Comparison of ENCODE assay signal across 8 mouse cellular contexts in genomic region chr10:128908778-128909448, GRCm38 (mm10). TPM values are rescaled to one million over a fixed set of nuclear protein-coding genes. Genes with fewer than 3 reads are reported as not detected.
A peak's percentile ranks its signal among the peaks of the same experiment; 100 is the strongest.
DNase-seq lines count a peak whose midpoint lies in the region; ATAC-seq and TF ChIP-seq lines count a peak whose summit lies in the region.

No protein-coding gene starts in this region.

- no peak overlapping the region for H3K27ac ChIP-seq in neural tube, embryonic 11.5 days (ENCODE audit: low read depth, low read length)
- H3K27ac ChIP-seq in hindbrain, embryonic 11.5 days (ENCODE audit: low read depth, low read length), result 0 out of 2 replicates have a peak overlapping the region, but pooled peaks have one; percentile 1
- peak overlapping the region; percentile 96 for H3K27ac ChIP-seq in limb, embryonic 14.5 days (replicated peaks; ENCODE audit: low read depth, low read length)
- H3K27ac ChIP-seq in stomach, embryonic 14.5 days (ENCODE audit: low read length), result peak overlapping the region; percentile 90

- no peaks in the 10 kb centered on the region for H3K4me1 ChIP-seq in neural tube, embryonic 11.5 days (ENCODE audit: control insufficient read depth, insufficient read depth, low read length)
- 0 out of 2 replicates have a peak, but pooled peaks cover 2% of the 10 kb centered on the region for H3K4me1 ChIP-seq in hindbrain, embryonic 11.5 days (replicated peaks; ENCODE audit: control insufficient read depth, insufficient read depth, low read length)
- H3K4me1 ChIP-seq in limb, embryonic 14.5 days (ENCODE audit: control insufficient read depth, insufficient read depth, low read length), result peaks cover 23% of the 10 kb centered on the region
- H3K4me1 ChIP-seq in stomach, embryonic 14.5 days (ENCODE audit: control insufficient read depth, insufficient read depth, low read length), result peaks cover 8% of the 10 kb centered on the region

- peak overlapping the region; percentile 60 for H3K4me2 ChIP-seq in neural tube, embryonic 11.5 days (ENCODE audit: low read depth)
- H3K4me2 ChIP-seq in hindbrain, embryonic 11.5 days (replicated peaks; ENCODE audit: low read depth, low read length), result peak overlapping the region; percentile 78
- peak overlapping the region; percentile 72 for H3K4me2 ChIP-seq in limb, embryonic 14.5 days (replicated peaks; ENCODE audit: low read depth, low read length, severe bottlenecking)
- peak overlapping the region; percentile 68 for H3K4me2 ChIP-seq in stomach, embryonic 14.5 days (replicated peaks; ENCODE audit: low read depth, low read length)

- peak overlapping the region; percentile 72 for H3K9ac ChIP-seq in neural tube, embryonic 11.5 days (ENCODE audit: low read length)
- H3K9ac ChIP-seq in hindbrain, embryonic 11.5 days (ENCODE audit: low read depth, low read length), result no peak overlapping the region
- peak overlapping the region; percentile 97 for H3K9ac ChIP-seq in limb, embryonic 14.5 days (ENCODE audit: low read depth, low read length, severe bottlenecking)
- H3K9ac ChIP-seq in stomach, embryonic 14.5 days (replicated peaks; ENCODE audit: low read depth, low read length), result peak overlapping the region; percentile 96

- no peak for TF ChIP-seq POLR2A in limb, embryonic 14.5 days (IDR thresholded peaks at IDR 0.05; ENCODE audit: borderline replicate concordance, extremely low read depth, insufficient read depth, insufficient read length)

- H3K9me3 ChIP-seq in neural tube, embryonic 11.5 days (ENCODE audit: control insufficient read depth, low read length), result no peaks in the 10 kb centered on the region
- no peaks in the 10 kb centered on the region for H3K9me3 ChIP-seq in hindbrain, embryonic 11.5 days (ENCODE audit: control insufficient read depth, low read length)
- H3K9me3 ChIP-seq in limb, embryonic 14.5 days (ENCODE audit: control insufficient read depth, low read length), result no peaks in the 10 kb centered on the region
- no peaks in the 10 kb centered on the region for H3K9me3 ChIP-seq in stomach, embryonic 14.5 days (ENCODE audit: control insufficient read depth, low read depth, low read length)

- 60% methylated on average over 13 of the region's 13 CpGs for WGBS in neural tube, embryonic 11.5 days
- 59% methylated on average over 13 of the region's 13 CpGs for WGBS in hindbrain, embryonic 11.5 days
- 56% methylated on average over 13 of the region's 13 CpGs for WGBS in limb, embryonic 14.5 days
- WGBS in stomach, embryonic 14.5 days, result 46% methylated on average over 13 of the region's 13 CpGs

- 0 out of 2 replicates have a peak, but pooled peaks cover 2% of the 10 kb centered on the region for H3K27me3 ChIP-seq in neural tube, embryonic 11.5 days (ENCODE audit: control insufficient read depth, insufficient read depth, low read length)
- no peaks in the 10 kb centered on the region; the same call in 1 of the 2 replicates for H3K27me3 ChIP-seq in hindbrain, embryonic 11.5 days (ENCODE audit: control insufficient read depth, insufficient read depth, low read length)
- H3K27me3 ChIP-seq in limb, embryonic 14.5 days (ENCODE audit: control insufficient read depth, insufficient read depth, low read length), result no peaks in the 10 kb centered on the region
- no peaks in the 10 kb centered on the region for H3K27me3 ChIP-seq in stomach, embryonic 14.5 days (ENCODE audit: control insufficient read depth, insufficient read depth, low read length)

- ATAC-seq in neural tube, embryonic 11.5 days (ENCODE audit: insufficient read depth, low FRiP score, low TSS enrichment), result no peak
- ATAC-seq in hindbrain, embryonic 11.5 days (ENCODE audit: low FRiP score), result no peak
- ATAC-seq in limb, embryonic 14.5 days (ENCODE audit: low FRiP score, low read depth), result no peak
- ATAC-seq in stomach, embryonic 14.5 days (ENCODE audit: insufficient number of reproducible peaks, insufficient read depth, low FRiP score, low read depth), result no peak

- DNase-seq in neural tube, embryonic 11.5 days (ENCODE audit: low spot score), result no peak
- DNase-seq in neural tube, embryonic 10.5 days (ENCODE audit: extremely low spot score, low spot score), result no peak
- no peak for DNase-seq in hindbrain, embryonic 11.5 days (ENCODE audit: low spot score)
- DNase-seq in limb, embryonic 14.5 days (ENCODE audit: low spot score), result no peak
- DNase-seq in c-Kit-positive CD71-positive TER-119-positive erythroid progenitor cells, embryonic 14.5 days (ENCODE audit: low spot score), result no peak
- DNase-seq in adrenal gland, postnatal 36 days, result no peak
- DNase-seq in right cerebral cortex, postnatal 14 days, result no peak

- H3K36me3 ChIP-seq in neural tube, embryonic 11.5 days (ENCODE audit: control insufficient read depth, insufficient read depth, low read length), result no peaks in the 10 kb centered on the region; the same call in 1 of the 2 replicates
- no peaks in the 10 kb centered on the region for H3K36me3 ChIP-seq in hindbrain, embryonic 11.5 days (ENCODE audit: control insufficient read depth, insufficient read depth, low read length)
- H3K36me3 ChIP-seq in limb, embryonic 14.5 days (ENCODE audit: control insufficient read depth, insufficient read depth, low read length), result peaks cover 25% of the 10 kb centered on the region
- peaks cover 15% of the 10 kb centered on the region; the same call in 1 of the 2 replicates for H3K36me3 ChIP-seq in stomach, embryonic 14.5 days (ENCODE audit: control insufficient read depth, insufficient read depth, low read length)

- peak overlapping the region; percentile 67 for H3K4me3 ChIP-seq in neural tube, embryonic 11.5 days (ENCODE audit: low read depth, low read length)
- peak overlapping the region; percentile 87 for H3K4me3 ChIP-seq in hindbrain, embryonic 11.5 days (ENCODE audit: low read depth, low read length)
- H3K4me3 ChIP-seq in limb, embryonic 14.5 days (replicated peaks; ENCODE audit: low read length), result peak overlapping the region; percentile 91
- peak overlapping the region; percentile 90 for H3K4me3 ChIP-seq in stomach, embryonic 14.5 days (ENCODE audit: low read depth, low read length)

RNA-seq across cellular contexts. Expression of gene Cd63, which starts 8.1 kb away (rescaled TPM):
- polyA plus RNA-seq in neural tube, embryonic 11.5 days (2014; fragmentation: Nextera tagmentation; extraction: Ambion mirVana), result 192 and 208 TPM in 2 replicates
- polyA plus RNA-seq in hindbrain, embryonic 11.5 days (2014; fragmentation: Nextera tagmentation; extraction: Ambion mirVana), result 215 and 216 TPM in 2 replicates
- 346 and 448 TPM in 2 replicates for polyA plus RNA-seq in limb, embryonic 14.5 days (2012; rRNA removed)
- polyA plus RNA-seq in limb, embryonic 14.5 days (2014; fragmentation: Nextera tagmentation; extraction: Ambion mirVana), result 942 and 957 TPM in 2 replicates
- polyA plus RNA-seq in stomach, embryonic 14.5 days (2014; fragmentation: Nextera tagmentation; extraction: Ambion mirVana), result 663 and 664 TPM in 2 replicates
- total RNA-seq in adrenal gland, postnatal 36 days (2021), result 100 to 1,000 TPM; 285 to 398 TPM

RNA-seq across cellular contexts. Expression of gene Rdh5, which starts 13.8 kb away (rescaled TPM):
- polyA plus RNA-seq in neural tube, embryonic 11.5 days (2014; fragmentation: Nextera tagmentation; extraction: Ambion mirVana), result 10.7 and 11.2 TPM in 2 replicates
- polyA plus RNA-seq in hindbrain, embryonic 11.5 days (2014; fragmentation: Nextera tagmentation; extraction: Ambion mirVana), result 11.6 and 12.1 TPM in 2 replicates
- polyA plus RNA-seq in limb, embryonic 14.5 days (2012; rRNA removed), result 17.9 and 23.2 TPM in 2 replicates
- polyA plus RNA-seq in limb, embryonic 14.5 days (2014; fragmentation: Nextera tagmentation; extraction: Ambion mirVana), result 11.8 and 12.5 TPM in 2 replicates
- 14.9 and 17.1 TPM in 2 replicates for polyA plus RNA-seq in stomach, embryonic 14.5 days (2014; fragmentation: Nextera tagmentation; extraction: Ambion mirVana)
- 10 to 100 TPM; 12.0 to 14.0 TPM for total RNA-seq in adrenal gland, postnatal 36 days (2021)

RNA-seq across cellular contexts. Expression of gene Bloc1s1, which starts 14.9 kb away (rescaled TPM):
- 215 and 227 TPM in 2 replicates for polyA plus RNA-seq in neural tube, embryonic 11.5 days (2014; fragmentation: Nextera tagmentation; extraction: Ambion mirVana)
- 260 and 269 TPM in 2 replicates for polyA plus RNA-seq in hindbrain, embryonic 11.5 days (2014; fragmentation: Nextera tagmentation; extraction: Ambion mirVana)
- 211 and 285 TPM in 2 replicates for polyA plus RNA-seq in limb, embryonic 14.5 days (2012; rRNA removed)
- polyA plus RNA-seq in limb, embryonic 14.5 days (2014; fragmentation: Nextera tagmentation; extraction: Ambion mirVana), result 242 and 262 TPM in 2 replicates
- polyA plus RNA-seq in stomach, embryonic 14.5 days (2014; fragmentation: Nextera tagmentation; extraction: Ambion mirVana), result 222 and 236 TPM in 2 replicates
- total RNA-seq in adrenal gland, postnatal 36 days (2021), result 100 to 1,000 TPM; 187 to 198 TPM

RNA-seq across cellular contexts. Expression of gene Gdf11, which starts 17.4 kb away (rescaled TPM):
- 16.4 and 17.7 TPM in 2 replicates for polyA plus RNA-seq in neural tube, embryonic 11.5 days (2014; fragmentation: Nextera tagmentation; extraction: Ambion mirVana)
- polyA plus RNA-seq in hindbrain, embryonic 11.5 days (2014; fragmentation: Nextera tagmentation; extraction: Ambion mirVana), result 10.5 and 11.5 TPM in 2 replicates
- 10.8 and 11.8 TPM in 2 replicates for polyA plus RNA-seq in limb, embryonic 14.5 days (2012; rRNA removed)
- 6.3 and 9.2 TPM in 2 replicates for polyA plus RNA-seq in limb, embryonic 14.5 days (2014; fragmentation: Nextera tagmentation; extraction: Ambion mirVana)
- polyA plus RNA-seq in stomach, embryonic 14.5 days (2014; fragmentation: Nextera tagmentation; extraction: Ambion mirVana), result 4.2 and 4.6 TPM in 2 replicates
- 1 to 10 TPM; 1.7 to 2.3 TPM for total RNA-seq in adrenal gland, postnatal 36 days (2021)

RNA-seq across cellular contexts. Expression of gene Itga7, which starts 24.7 kb away (rescaled TPM):
- polyA plus RNA-seq in neural tube, embryonic 11.5 days (2014; fragmentation: Nextera tagmentation; extraction: Ambion mirVana), result 4.2 and 4.5 TPM in 2 replicates
- polyA plus RNA-seq in hindbrain, embryonic 11.5 days (2014; fragmentation: Nextera tagmentation; extraction: Ambion mirVana), result 1.7 and 3.0 TPM in 2 replicates
- polyA plus RNA-seq in limb, embryonic 14.5 days (2012; rRNA removed), result 22.3 and 24.1 TPM in 2 replicates
- polyA plus RNA-seq in limb, embryonic 14.5 days (2014; fragmentation: Nextera tagmentation; extraction: Ambion mirVana), result 7.0 and 11.5 TPM in 2 replicates
- 2.6 and 4.4 TPM in 2 replicates for polyA plus RNA-seq in stomach, embryonic 14.5 days (2014; fragmentation: Nextera tagmentation; extraction: Ambion mirVana)
- 10 to 100 TPM; 10.4 to 16.0 TPM for total RNA-seq in adrenal gland, postnatal 36 days (2021)
